ENCODE assay signal across 8 mouse cellular contexts in the genomic region with DNA sequence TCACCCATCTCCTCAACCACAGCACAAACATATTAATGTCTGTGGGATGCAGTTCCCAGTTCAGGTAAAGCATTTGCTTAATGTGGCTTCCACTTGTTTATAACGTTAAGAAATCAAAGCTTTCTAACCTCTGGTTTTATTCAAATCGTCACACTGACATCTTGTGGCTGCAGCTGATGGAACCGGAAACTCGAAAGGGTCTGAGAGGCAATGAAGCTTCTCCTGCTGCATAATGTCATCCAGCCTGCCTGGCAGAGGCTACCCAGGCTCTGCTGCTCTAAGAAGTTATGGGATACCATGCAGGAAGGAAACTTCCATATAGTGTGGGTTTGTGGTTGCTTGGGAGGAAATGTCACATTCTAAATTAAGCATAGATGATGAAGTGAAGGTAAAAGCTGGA.
DNase-seq lines count a peak whose midpoint lies in the region; ATAC-seq and TF ChIP-seq lines count a peak whose summit lies in the region.

No protein-coding gene starts in this region.

- no peak for TF ChIP-seq EP300 in lung, postnatal 0 days (IDR thresholded peaks at IDR 0.05)

- ATAC-seq in lung, postnatal 0 days, result no peak
- ATAC-seq in forebrain, embryonic 12.5 days (ENCODE audit: low FRiP score), result 0 out of 2 replicates have a peak, but pooled peaks have one; percentile 27
- peak; percentile 57; the same call in 1 of the 2 replicates for ATAC-seq in neural tube, embryonic 15.5 days (ENCODE audit: low FRiP score)

- H3K36me3 ChIP-seq in lung, postnatal 0 days (ENCODE audit: insufficient read depth, low read length), result no peaks in the 10 kb centered on the region
- H3K36me3 ChIP-seq in forebrain, embryonic 12.5 days (replicated peaks), result no peaks in the 10 kb centered on the region
- H3K36me3 ChIP-seq in neural tube, embryonic 15.5 days, result no peaks in the 10 kb centered on the region

- H3K9me3 ChIP-seq in lung, postnatal 0 days (ENCODE audit: low read length), result no peaks in the 10 kb centered on the region
- H3K9me3 ChIP-seq in forebrain, embryonic 12.5 days, result no peaks in the 10 kb centered on the region
- H3K9me3 ChIP-seq in neural tube, embryonic 15.5 days (replicated peaks), result no peaks in the 10 kb centered on the region

- no peak overlapping the region for H3K27ac ChIP-seq in lung, postnatal 0 days (ENCODE audit: low read length)
- H3K27ac ChIP-seq in forebrain, embryonic 12.5 days, result no peak overlapping the region
- H3K27ac ChIP-seq in neural tube, embryonic 15.5 days (replicated peaks), result no peak overlapping the region

- H3K4me3 ChIP-seq in lung, postnatal 0 days (ENCODE audit: low read depth, low read length), result no peak overlapping the region
- no peak overlapping the region for H3K4me3 ChIP-seq in forebrain, embryonic 12.5 days (replicated peaks)
- no peak overlapping the region for H3K4me3 ChIP-seq in neural tube, embryonic 15.5 days (replicated peaks)

- TF ChIP-seq CTCF in lung, postnatal 0 days (IDR thresholded peaks at IDR 0.05), result peak; percentile 49

- H3K27me3 ChIP-seq in lung, postnatal 0 days (replicated peaks; ENCODE audit: insufficient read depth, low read length), result no peaks in the 10 kb centered on the region
- no peaks in the 10 kb centered on the region for H3K27me3 ChIP-seq in forebrain, embryonic 12.5 days
- H3K27me3 ChIP-seq in neural tube, embryonic 15.5 days (replicated peaks), result no peaks in the 10 kb centered on the region

- no peaks in the 10 kb centered on the region for H3K4me1 ChIP-seq in lung, postnatal 0 days (ENCODE audit: insufficient read depth, low read depth, low read length)
- H3K4me1 ChIP-seq in forebrain, embryonic 12.5 days, result no peaks in the 10 kb centered on the region
- H3K4me1 ChIP-seq in neural tube, embryonic 15.5 days, result no peaks in the 10 kb centered on the region

- H3K4me2 ChIP-seq in lung, postnatal 0 days (replicated peaks; ENCODE audit: low read depth, low read length), result no peak overlapping the region
- no peak overlapping the region for H3K4me2 ChIP-seq in forebrain, embryonic 12.5 days
- no peak overlapping the region for H3K4me2 ChIP-seq in neural tube, embryonic 15.5 days

- 9% methylated on average over 4 of the region's 4 CpGs for WGBS in lung, postnatal 0 days
- 24% methylated on average over 4 of the region's 4 CpGs for WGBS in forebrain, embryonic 12.5 days
- WGBS in neural tube, embryonic 15.5 days, result 24% methylated on average over 4 of the region's 4 CpGs

- H3K9ac ChIP-seq in lung, postnatal 0 days (replicated peaks; ENCODE audit: low read depth), result no peak overlapping the region
- no peak overlapping the region for H3K9ac ChIP-seq in forebrain, embryonic 12.5 days
- H3K9ac ChIP-seq in neural tube, embryonic 15.5 days (replicated peaks), result no peak overlapping the region

- peak; percentile 32 for DNase-seq in lung, postnatal 0 days (ENCODE audit: low spot score)
- no peak for DNase-seq in lung, postnatal 36 days
- peak; percentile 21 to 43 for DNase-seq in layer of hippocampus, postnatal 14 days (ENCODE audit: low spot score in 2 of 2)
- no peak for DNase-seq in cerebellum, adult 11-12 months
- DNase-seq in urinary bladder, postnatal 36 days (ENCODE audit: low spot score in 2 of 2), result no peak
- DNase-seq in urinary bladder, adult 18-20 months (ENCODE audit: low spot score in 2 of 2), result no peak

Comparison
In these comparisons a context has a peak if more than half of its experiments do, and no peak if none do; other contexts are left out.
1. DNase-seq: peak in lung, postnatal 0 days (single experiment) and layer of hippocampus, postnatal 14 days (2 of 2); none in lung, postnatal 36 days (single experiment), cerebellum, adult 11-12 months (single experiment), urinary bladder, postnatal 36 days (0 of 2) and urinary bladder, adult 18-20 months (0 of 2).